8 mouse cellular contexts compared by ENCODE assay signal in the genomic region with DNA sequence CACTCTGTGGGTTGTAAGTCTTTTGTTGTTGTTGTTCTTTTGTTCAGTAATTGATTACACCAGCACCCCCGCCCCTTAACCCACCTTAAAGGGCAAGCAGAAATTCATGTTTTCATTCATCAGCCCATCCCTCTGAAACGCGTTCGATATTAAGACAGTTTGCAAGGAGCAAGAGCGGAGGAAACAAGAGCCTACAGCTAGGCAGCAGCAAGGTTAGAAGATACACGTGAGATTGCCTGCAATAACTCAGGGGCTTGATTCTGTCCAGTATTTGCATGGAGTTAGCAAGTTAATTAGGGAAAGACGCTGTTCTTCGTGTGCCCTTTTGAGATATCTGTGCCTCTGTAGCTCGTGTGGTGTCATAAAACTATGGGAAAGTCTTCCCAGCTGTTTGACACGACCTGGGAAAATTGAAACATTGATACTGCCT.
DNase-seq lines count a peak whose midpoint lies in the region; ATAC-seq and TF ChIP-seq lines count a peak whose summit lies in the region.

No protein-coding gene starts in this region.

- H3K9ac ChIP-seq in heart, embryonic 14.5 days (ENCODE audit: low read length) = peak overlapping the region; percentile 66
- peak overlapping the region; percentile 65 for H3K9ac ChIP-seq in hindbrain, embryonic 11.5 days (ENCODE audit: low read depth, low read length)
- H3K9ac ChIP-seq in midbrain, embryonic 11.5 days (ENCODE audit: low read length) = peak overlapping the region; percentile 61

- H3K9me3 ChIP-seq in heart, embryonic 14.5 days (ENCODE audit: control insufficient read depth, low read length) = no peaks in the 10 kb centered on the region
- no peaks in the 10 kb centered on the region for H3K9me3 ChIP-seq in hindbrain, embryonic 11.5 days (ENCODE audit: control insufficient read depth, low read length)
- no peaks in the 10 kb centered on the region for H3K9me3 ChIP-seq in midbrain, embryonic 11.5 days (ENCODE audit: control insufficient read depth, low read length)

- peak overlapping the region; percentile 61 to 75 for H3K27ac ChIP-seq in heart, embryonic 14.5 days (replicated peaks in 1 of 2; ENCODE audit: control insufficient read depth in 1 of 2, insufficient read depth in 1 of 2, low read depth in 2 of 2, low read length in 2 of 2)
- peak overlapping the region; percentile 40 for H3K27ac ChIP-seq in cortical plate, adult 2 months (ENCODE audit: insufficient read depth, low read length)
- H3K27ac ChIP-seq in hindbrain, embryonic 11.5 days (ENCODE audit: low read depth, low read length) = peak overlapping the region; percentile 96
- peak overlapping the region; percentile 99 for H3K27ac ChIP-seq in midbrain, embryonic 11.5 days (ENCODE audit: low read depth, low read length)

- no peak for TF ChIP-seq CTCF in cortical plate, adult 2 months (IDR thresholded peaks at IDR 0.05; ENCODE audit: extremely low read depth, insufficient read depth, low read length)

- H3K4me3 ChIP-seq in heart, embryonic 14.5 days (ENCODE audit: control insufficient read depth in 1 of 2, insufficient read depth in 1 of 2, low read depth in 1 of 2, low read length in 2 of 2) = peak overlapping the region; percentile 20 to 38
- peak overlapping the region; percentile 14 for H3K4me3 ChIP-seq in cortical plate, adult 2 months (ENCODE audit: insufficient read depth, low read length)
- H3K4me3 ChIP-seq in hindbrain, embryonic 11.5 days (ENCODE audit: low read depth, low read length) = peak overlapping the region; percentile 22; the same call in 1 of the 2 replicates
- H3K4me3 ChIP-seq in midbrain, embryonic 11.5 days (ENCODE audit: low read depth, low read length) = peak overlapping the region; percentile 32

- H3K4me2 ChIP-seq in heart, embryonic 14.5 days (ENCODE audit: low read length) = peak overlapping the region; percentile 67
- peak overlapping the region; percentile 50 for H3K4me2 ChIP-seq in hindbrain, embryonic 11.5 days (replicated peaks; ENCODE audit: low read depth, low read length)
- H3K4me2 ChIP-seq in midbrain, embryonic 11.5 days = peak overlapping the region; percentile 65

- no peak for TF ChIP-seq POLR2A in cortical plate, adult 2 months (IDR thresholded peaks at IDR 0.05; ENCODE audit: extremely low read depth, insufficient read depth, low read length)

- 18% methylated on average over 10 of the region's 10 CpGs for WGBS in heart, embryonic 14.5 days
- WGBS in hindbrain, embryonic 11.5 days = 4% methylated on average over 10 of the region's 10 CpGs
- WGBS in midbrain, embryonic 11.5 days = 2% methylated on average over 10 of the region's 10 CpGs

- H3K27me3 ChIP-seq in heart, embryonic 14.5 days (ENCODE audit: control insufficient read depth, insufficient read depth, low read length) = no peaks in the 10 kb centered on the region
- H3K27me3 ChIP-seq in hindbrain, embryonic 11.5 days (ENCODE audit: control insufficient read depth, insufficient read depth, low read length) = no peaks in the 10 kb centered on the region
- H3K27me3 ChIP-seq in midbrain, embryonic 11.5 days (ENCODE audit: control insufficient read depth, insufficient read depth, low read length) = no peaks in the 10 kb centered on the region

- intact Hi-C loops in heart, postnatal 10 days (cut with DNase I) = loop anchor here (5.0 kb wide), 1 partner anchor 68 kb away; no protein-coding TSS in a partner anchor

- no peaks in the 10 kb centered on the region for H3K36me3 ChIP-seq in heart, embryonic 14.5 days (ENCODE audit: control insufficient read depth, insufficient read depth, low read length)
- H3K36me3 ChIP-seq in hindbrain, embryonic 11.5 days (ENCODE audit: control insufficient read depth, insufficient read depth, low read length) = no peaks in the 10 kb centered on the region
- H3K36me3 ChIP-seq in midbrain, embryonic 11.5 days (ENCODE audit: control insufficient read depth, insufficient read depth, low read length) = no peaks in the 10 kb centered on the region

- H3K4me1 ChIP-seq in heart, embryonic 14.5 days (ENCODE audit: control insufficient read depth in 2 of 2, insufficient read depth in 2 of 2, low read length in 2 of 2) = peaks cover 2 to 13% of the 10 kb centered on the region in 2 experiments; a peak in 2 of 4 replicates
- H3K4me1 ChIP-seq in cortical plate, adult 2 months (ENCODE audit: control insufficient read depth, insufficient read depth, low read length) = peaks cover 4% of the 10 kb centered on the region; the same call in 1 of the 2 replicates
- H3K4me1 ChIP-seq in hindbrain, embryonic 11.5 days (replicated peaks; ENCODE audit: control insufficient read depth, insufficient read depth, low read length) = peaks cover 10% of the 10 kb centered on the region; the same call in 1 of the 2 replicates
- peaks cover 56% of the 10 kb centered on the region for H3K4me1 ChIP-seq in midbrain, embryonic 11.5 days (ENCODE audit: control insufficient read depth, insufficient read depth, low read length)

- ATAC-seq in heart, embryonic 14.5 days (ENCODE audit: insufficient number of reproducible peaks, insufficient read depth, low FRiP score, low read depth) = no peak
- ATAC-seq in hindbrain, embryonic 11.5 days (ENCODE audit: low FRiP score) = peak; percentile 58
- ATAC-seq in midbrain, embryonic 11.5 days (ENCODE audit: low FRiP score) = peak; percentile 43

- DNase-seq in heart, postnatal 10 days = no peak
- DNase-seq in hindbrain, embryonic 11.5 days (ENCODE audit: low spot score) = peak; percentile 73
- DNase-seq in midbrain, embryonic 11.5 days (ENCODE audit: low spot score, missing footprints) = peak; percentile 96
- no peak for DNase-seq in thymus, postnatal 4 days
- DNase-seq in frontal cortex, postnatal 36 days (ENCODE audit: low spot score in 2 of 2) = no peak
- no peak for DNase-seq in cerebellum, postnatal 14 days

Comparison
In these comparisons a context has a peak if more than half of its experiments do, and no peak if none do; other contexts are left out.
1. H3K27ac ChIP-seq: peak in every context shown above with its lines; median percentile 99 in midbrain, embryonic 11.5 days; 96 in hindbrain, embryonic 11.5 days; 68 in heart, embryonic 14.5 days; 40 in cortical plate, adult 2 months.
2. DNase-seq: peak in hindbrain, embryonic 11.5 days (single experiment) and midbrain, embryonic 11.5 days (single experiment); none in heart, postnatal 10 days (0 of 2), thymus, postnatal 4 days (single experiment), frontal cortex, postnatal 36 days (0 of 2) and cerebellum, postnatal 14 days (0 of 2).
3. Peak in every context shown above with its lines, with median percentiles within 50 percentile points of each other: H3K4me2 ChIP-seq, H3K4me3 ChIP-seq and H3K9ac ChIP-seq.